Mouse (Mus musculus) CH12.LX (cell line): Measurements from ENCODE around the gene Nagpa. TPM values are rescaled to one million over a fixed set of nuclear protein-coding genes. Genes with fewer than 3 reads are reported as not detected.

Experiments used
- DNase-seq: peaks from one replicate; pipeline ENCODE4 v3.0.0-alpha.2; 2013; ENCODE audit errors: extremely low read depth
- H3K27ac ChIP-seq: 2 replicates; pipeline ENCODE4 v1.5.1; 2012; ENCODE audit warnings: low read depth, mild to moderate bottlenecking, control low read depth, moderate library complexity; ENCODE audit not compliant: insufficient read depth
- H3K27me3 ChIP-seq: replicated peaks from 2 replicates; pipeline ENCODE3; 2012; ENCODE audit warnings: inconsistent platforms
- H3K36me3 ChIP-seq, 2 experiments: replicated peaks in 1 of 2; 2 replicates each; pipeline versions ENCODE3 to v1.6.1; 2012; ENCODE audit warnings: inconsistent platforms in 1 of 2, low read length in 1 of 2, mild to moderate bottlenecking in 1 of 2, mixed read lengths in 1 of 2, moderate library complexity in 1 of 2; ENCODE audit not compliant: control insufficient read depth in 1 of 2, insufficient read depth in 1 of 2
- H3K4me1 ChIP-seq, 2 experiments: 2 replicates each; pipeline ENCODE4 v1.6.1; 2012; ENCODE audit warnings: inconsistent platforms in 1 of 2, moderate library complexity in 1 of 2; ENCODE audit not compliant: insufficient read depth in 2 of 2, control insufficient read depth in 1 of 2
- H3K4me2 ChIP-seq: 2 replicates; pipeline ENCODE4 v1.6.1; 2012; ENCODE audit warnings: low read depth, mild to moderate bottlenecking, control low read depth; ENCODE audit not compliant: poor library complexity, insufficient read depth, severe bottlenecking
- H3K4me3 ChIP-seq, 3 experiments: fragments of 150-350 bp in 1 of 3; sonication (generic) in 1 of 3; replicated peaks in 1 of 3; 2 replicates each; pipeline versions ENCODE3 to v1.5.1; 2011 to 2012; ENCODE audit warnings: low read depth in 2 of 3, low read length in 2 of 3, mild to moderate bottlenecking in 2 of 3, moderate library complexity in 2 of 3, control low read depth in 1 of 3, improper control_type of control experiment in 1 of 3, inconsistent platforms in 1 of 3, mixed read lengths in 1 of 3; ENCODE audit not compliant: poor library complexity in 1 of 3
- H3K79me2 ChIP-seq: replicated peaks from 2 replicates; pipeline ENCODE4 v1.6.1; 2012; ENCODE audit warnings: mild to moderate bottlenecking, moderate library complexity; ENCODE audit not compliant: control insufficient read depth, poor library complexity, insufficient read depth, severe bottlenecking; ENCODE audit errors: extremely low read depth
- H3K9ac ChIP-seq: 2 replicates; pipeline ENCODE4 v1.6.1; 2012; ENCODE audit warnings: low read depth, mild to moderate bottlenecking, control low read depth, moderate library complexity; ENCODE audit not compliant: insufficient read depth
- H3K9me3 ChIP-seq: replicated peaks from 2 replicates; pipeline ENCODE3; 2012; ENCODE audit warnings: low read length, inconsistent platforms, mixed read lengths
- BHLHE40 ChIP-seq: IDR thresholded peaks from 2 replicates; pipeline ENCODE4 v1.6.1; 2011; ENCODE audit warnings: mild to moderate bottlenecking, low read depth, low read length, improper control_type of control experiment
- CHD1 ChIP-seq: IDR thresholded peaks from 2 replicates; pipeline ENCODE4 v1.6.1; 2012; ENCODE audit warnings: low read depth, low read length, improper control_type of control experiment, inconsistent platforms
- CHD2 ChIP-seq: IDR thresholded peaks from 2 replicates; pipeline ENCODE4 v1.6.1; 2011; ENCODE audit warnings: low read length, improper control_type of control experiment
- CTCF ChIP-seq, 2 experiments: IDR thresholded peaks in 1 of 2; conservative IDR thresholded peaks in 1 of 2; 2 replicates each; pipeline ENCODE4 v1.5.1; 2011 to 2012; ENCODE audit warnings: low read depth in 2 of 2, low read length in 2 of 2, improper control_type of control experiment in 1 of 2, inconsistent platforms in 1 of 2, mild to moderate bottlenecking in 1 of 2, moderate library complexity in 1 of 2
- ETS1 ChIP-seq: conservative IDR thresholded peaks from 2 replicates; pipeline ENCODE4 v1.6.1; 2012; ENCODE audit warnings: low read depth, mild to moderate bottlenecking, inconsistent platforms, low read length, improper control_type of control experiment, moderate library complexity
- GABPA ChIP-seq: IDR thresholded peaks from 2 replicates; pipeline ENCODE4 v1.6.1; 2012; ENCODE audit warnings: low read depth, low read length, improper control_type of control experiment, inconsistent platforms; ENCODE audit not compliant: insufficient replicate concordance
- HCFC1 ChIP-seq: IDR thresholded peaks from 2 replicates; pipeline ENCODE4 v1.6.1; 2012; ENCODE audit warnings: low read depth, mild to moderate bottlenecking, inconsistent platforms, low read length, improper control_type of control experiment
- IRF4 ChIP-seq: IDR thresholded peaks from 2 replicates; pipeline ENCODE4 v1.6.1; 2014; ENCODE audit warnings: low read depth, mild to moderate bottlenecking, inconsistent platforms, low read length, improper control_type of control experiment
- JUND ChIP-seq: conservative IDR thresholded peaks from 2 replicates; pipeline ENCODE4 v1.6.1; 2011; ENCODE audit warnings: low read depth, low read length, improper control_type of control experiment
- MAFK ChIP-seq: IDR thresholded peaks from 2 replicates; pipeline ENCODE4 v1.6.1; 2011; ENCODE audit warnings: low read length, improper control_type of control experiment; ENCODE audit not compliant: insufficient replicate concordance
- MAX ChIP-seq: IDR thresholded peaks from 2 replicates; pipeline ENCODE4 v1.6.1; 2011; ENCODE audit warnings: low read length, improper control_type of control experiment
- MEF2A ChIP-seq: IDR thresholded peaks from 2 replicates; pipeline ENCODE4 v1.6.1; 2014; ENCODE audit warnings: low read depth, mild to moderate bottlenecking, inconsistent platforms, low read length, improper control_type of control experiment, borderline replicate concordance
- MXI1 ChIP-seq: IDR thresholded peaks from 2 replicates; pipeline ENCODE4 v1.6.1; 2011; ENCODE audit warnings: mild to moderate bottlenecking, low read depth, low read length, improper control_type of control experiment
- MYC ChIP-seq: IDR thresholded peaks from 2 replicates; pipeline ENCODE4 v1.6.1; 2011; ENCODE audit warnings: low read depth, mild to moderate bottlenecking, improper control_type of control experiment, low read length
- NELFE ChIP-seq: IDR thresholded peaks from 2 replicates; pipeline ENCODE4 v1.6.1; 2011; ENCODE audit warnings: low read depth, low read length, improper control_type of control experiment
- POLR2AphosphoS2 ChIP-seq: IDR thresholded peaks from 2 replicates; pipeline ENCODE4 v1.6.1; 2011; ENCODE audit warnings: low read depth, low read length, improper control_type of control experiment
- SIN3A ChIP-seq: IDR thresholded peaks from 2 replicates; pipeline ENCODE4 v1.6.1; 2012; ENCODE audit warnings: low read length, improper control_type of control experiment, inconsistent platforms
- TBP ChIP-seq: conservative IDR thresholded peaks from 2 replicates; pipeline ENCODE4 v1.6.1; 2011; ENCODE audit warnings: low read depth, low read length, improper control_type of control experiment
- USF2 ChIP-seq: conservative IDR thresholded peaks from 2 replicates; pipeline ENCODE4 v1.6.1; 2011; ENCODE audit warnings: low read depth, low read length, improper control_type of control experiment
- ZMIZ1 ChIP-seq: IDR thresholded peaks from 2 replicates; pipeline ENCODE4 v1.6.1; 2012; ENCODE audit warnings: low read depth, mild to moderate bottlenecking, inconsistent platforms, low read length, improper control_type of control experiment
- ZNF384 ChIP-seq: IDR thresholded peaks from 2 replicates; pipeline ENCODE4 v1.6.1; 2012; ENCODE audit warnings: low read depth, low read length, improper control_type of control experiment, inconsistent platforms
- dilution Hi-C: fragments of 300-500 bp; cut with MboI; formaldehyde crosslinking; loops from 2 replicates; pipeline ENCODE4 v1.14.3; 2020; ENCODE audit warnings: low sequenced_read_pairs; ENCODE audit not compliant: extremely low pct_unique_long_range_greater_than_20kb, extremely low pct_ligation_motif_present
- in situ Hi-C: fragments of 300-500 bp; cut with MboI; formaldehyde crosslinking; loops from 3 replicates; pipeline ENCODE4 v1.14.3; 2019; ENCODE audit warnings: low sequenced_read_pairs, low pct_ligation_motif_present, low pct_unique_long_range_greater_than_20kb, mixed read lengths
- polyA plus RNA-seq: library from polyadenylated mRNA; unstranded; fragments of >175 nt; gene quantifications from 2 replicates; pipeline ENCODE4 v1.2.1, GENCODE M21; 2012; ENCODE audit warnings: low read depth; ENCODE audit not compliant: insufficient read length
- total RNA-seq, 2 experiments: library from RNA; depleted of rRNA; stranded (reverse); fragments of 300-350 nt in 1 of 2; fragments of >200 nt in 1 of 2; gene quantifications; 2 replicates each; pipeline ENCODE4 v1.2.3; 2012 to 2014

Gene Nagpa
- total and polyA plus RNA-seq, 3 experiments, result 41.9 to 80.6 (median 50.2) TPM

- dilution Hi-C loops, result no loop called here
- Histone ChIP-seq H3K27me3 (no peaks in the 10 kb centered on the region), H3K36me3 (peaks cover 42 to 64% of the 10 kb centered on the region in 2 experiments)
Measured at GRCm38 (mm10) chr16:5252260-5252659, 48.4 kb upstream of the Nagpa start.

GRCm38 (mm10) chr16:5250891-5251290, 47.1 kb upstream of the Nagpa start:
- in situ Hi-C loops (no loop called here), dilution Hi-C loops (no loop called here)
- peaks cover 3 to 17% of the 10 kb centered on the region in 2 experiments; a peak in 3 of 4 replicates for H3K4me1 ChIP-seq
- H3K9ac ChIP-seq, result no peak overlapping the region
- no peak for DNase-seq
- no peak overlapping the region for H3K4me2 ChIP-seq
- H3K27me3 ChIP-seq, result no peaks in the 10 kb centered on the region
- TF ChIP-seq MAFK (0 out of 2 replicates have a peak, but pooled peaks have one; percentile 44), ZMIZ1 (no peak)
- TF ChIP-seq, all 38 proteins: peak for 1
- no peaks in the 10 kb centered on the region; the same call in 1 of the 2 replicates for H3K79me2 ChIP-seq
- peaks cover 54 to 75% of the 10 kb centered on the region in 2 experiments for H3K36me3 ChIP-seq
- no peak overlapping the region for H3K27ac ChIP-seq
- no peaks in the 10 kb centered on the region for H3K9me3 ChIP-seq
- H3K4me3 ChIP-seq, result no peak overlapping the region

More at GRCm38 (mm10) chr16:5252260-5252659, 48.4 kb upstream of the Nagpa start:
- Histone ChIP-seq H3K79me2 (no peaks in the 10 kb centered on the region; the same call in 1 of the 2 replicates), H3K4me2 (no peak overlapping the region), H3K9ac (no peak overlapping the region), H3K4me3 (no peak overlapping the region), H3K27ac (no peak overlapping the region), H3K9me3 (no peaks in the 10 kb centered on the region), H3K4me1 (peaks cover 3 to 23% of the 10 kb centered on the region in 2 experiments; a peak in 3 of 4 replicates)
- TF ChIP-seq SIN3A, result no peak
- TF ChIP-seq CHD2, result no peak
- TF ChIP-seq CTCF (conservative IDR thresholded peaks at IDR 0.05 in 1 of 2, IDR thresholded peaks at IDR 0.05 in 1 of 2; ENCODE audit: low read depth in 2 of 2, low read length in 2 of 2), result no peak
- no peak for TF ChIP-seq MYC
- no peak for TF ChIP-seq TBP
- TF ChIP-seq GABPA, result no peak
- no peak for TF ChIP-seq CHD1
- TF ChIP-seq POLR2AphosphoS2, result no peak
- TF ChIP-seq ZNF384, result no peak
- TF ChIP-seq IRF4, result no peak
- TF ChIP-seq BHLHE40, result no peak
- no peak for TF ChIP-seq NELFE
- no peak for TF ChIP-seq ETS1
- TF ChIP-seq JUND, result no peak
- TF ChIP-seq MAFK, result no peak
- no peak for TF ChIP-seq MEF2A
- TF ChIP-seq HCFC1, result no peak
- TF ChIP-seq USF2, result no peak
- no peak for TF ChIP-seq MXI1
- TF ChIP-seq MAX, result no peak
- in situ Hi-C loops, result no loop called here
- DNase-seq, result no peak
